Mouse (Mus musculus): ENCODE measurements around the gene H3f3a. TPM values are rescaled to one million over a fixed set of nuclear protein-coding genes. Genes with fewer than 3 reads are reported as not detected.

H3f3a gene
- polyA plus RNA-seq, 1 experiment = 361 TPM

DNA sequence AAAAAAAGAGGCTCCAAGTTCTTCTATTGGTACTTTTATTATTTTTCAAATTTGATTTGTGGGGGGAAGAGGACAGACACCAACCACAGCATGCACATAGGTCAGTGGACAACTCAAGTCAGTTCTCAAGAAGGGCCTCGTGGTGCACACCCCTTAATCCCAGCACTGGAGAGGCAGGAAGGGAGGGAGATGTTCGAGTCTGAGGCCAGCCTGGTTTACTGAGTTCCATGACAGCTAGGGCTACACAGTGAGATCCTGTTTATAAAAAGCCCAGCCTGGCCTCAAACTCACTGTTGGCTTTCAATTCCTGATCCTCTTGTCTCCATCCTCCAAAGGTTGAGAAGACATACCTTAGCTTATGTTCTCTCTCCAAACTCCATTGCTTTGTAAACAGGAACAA, 12.9 kb downstream of the H3f3a start:
- Histone ChIP-seq H3K4me1 (ENCODE audit: control insufficient read depth, insufficient read depth, insufficient read length) (no peaks in the 10 kb centered on the region), H3K36me3 (ENCODE audit: control insufficient read depth, insufficient read depth, low read length) (peaks cover 37% of the 10 kb centered on the region), H3K27ac (ENCODE audit: insufficient read depth, low read length) (no peak overlapping the region), H3K27me3 (ENCODE audit: control insufficient read depth, insufficient read depth, low read length) (no peaks in the 10 kb centered on the region), H3K4me3 (ENCODE audit: extremely low read depth, insufficient read depth, insufficient read length) (no peak overlapping the region)
- TF ChIP-seq POLR2A (IDR thresholded peaks at IDR 0.05; ENCODE audit: low read depth, low read length) = no peak
- no peak for TF ChIP-seq CTCF (IDR thresholded peaks at IDR 0.05; ENCODE audit: extremely low read depth, insufficient read depth, insufficient read length, insufficient replicate concordance)
- DNase-seq (ENCODE audit: low read depth in 1 of 2, low spot score in 2 of 2) = no peak
- WGBS = 64% methylated on average over 2 of the region's 2 CpGs

DNA sequence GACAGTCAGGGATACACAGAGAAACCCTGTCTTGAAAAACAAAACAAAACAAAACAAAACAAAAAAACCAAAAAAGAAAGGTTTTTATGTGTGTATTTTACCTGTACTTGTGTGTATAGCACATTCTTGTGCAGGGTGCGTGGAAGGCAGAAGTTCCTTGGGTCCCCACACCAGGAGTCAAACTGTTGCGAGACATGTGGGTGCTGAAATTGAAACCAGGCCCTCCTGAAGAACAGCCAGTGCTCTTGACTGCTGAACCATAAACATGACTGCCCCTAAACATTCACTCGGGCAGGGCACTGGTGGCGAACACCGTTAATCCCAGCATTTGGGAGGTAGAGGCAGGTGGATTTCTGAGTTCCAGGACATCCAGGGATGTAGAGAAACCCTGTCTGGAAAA, 13.7 kb downstream of the H3f3a start:
- 92% methylated on average over 5 of the region's 5 CpGs for WGBS
- TF ChIP-seq POLR2A (IDR thresholded peaks at IDR 0.05; ENCODE audit: low read depth, low read length) (no peak), CTCF (IDR thresholded peaks at IDR 0.05; ENCODE audit: extremely low read depth, insufficient read depth, insufficient read length, insufficient replicate concordance) (no peak)
- DNase-seq (ENCODE audit: low read depth in 1 of 2, low spot score in 2 of 2) = no peak
- Histone ChIP-seq H3K36me3 (ENCODE audit: control insufficient read depth, insufficient read depth, low read length) (peaks cover 30% of the 10 kb centered on the region), H3K27ac (ENCODE audit: insufficient read depth, low read length) (no peak overlapping the region), H3K27me3 (ENCODE audit: control insufficient read depth, insufficient read depth, low read length) (no peaks in the 10 kb centered on the region), H3K4me3 (ENCODE audit: extremely low read depth, insufficient read depth, insufficient read length) (no peak overlapping the region), H3K4me1 (ENCODE audit: control insufficient read depth, insufficient read depth, insufficient read length) (no peaks in the 10 kb centered on the region)

DNA sequence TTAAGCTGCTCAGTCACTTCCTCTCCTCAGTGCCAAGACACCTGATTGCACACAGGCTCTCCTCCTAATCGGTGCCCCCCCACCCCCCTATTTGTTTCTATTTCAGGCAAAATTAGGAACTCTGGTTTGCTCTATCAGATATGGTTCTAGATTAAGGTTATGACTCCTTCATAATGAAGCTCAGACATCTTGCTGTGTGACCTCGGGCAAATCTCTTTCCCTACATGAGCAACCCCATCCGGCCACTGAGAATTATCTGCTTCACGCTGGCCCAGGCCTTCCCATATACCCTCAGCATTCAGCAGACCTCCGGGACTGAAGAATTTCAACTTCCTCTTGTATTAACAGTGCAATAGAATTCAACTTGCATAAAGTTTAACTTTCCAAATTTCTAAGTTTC, 14.5 kb downstream of the H3f3a start:
- DNase-seq (ENCODE audit: low read depth in 1 of 2, low spot score in 2 of 2) = no peak
- Histone ChIP-seq H3K27me3 (ENCODE audit: control insufficient read depth, insufficient read depth, low read length) (no peaks in the 10 kb centered on the region), H3K4me3 (ENCODE audit: extremely low read depth, insufficient read depth, insufficient read length) (no peak overlapping the region), H3K27ac (ENCODE audit: insufficient read depth, low read length) (no peak overlapping the region), H3K36me3 (ENCODE audit: control insufficient read depth, insufficient read depth, low read length) (peaks cover 23% of the 10 kb centered on the region), H3K4me1 (ENCODE audit: control insufficient read depth, insufficient read depth, insufficient read length) (0 out of 2 replicates have a peak, but pooled peaks cover 1% of the 10 kb centered on the region)
- TF ChIP-seq POLR2A (IDR thresholded peaks at IDR 0.05; ENCODE audit: low read depth, low read length) (no peak), CTCF (IDR thresholded peaks at IDR 0.05; ENCODE audit: extremely low read depth, insufficient read depth, insufficient read length, insufficient replicate concordance) (no peak)
- WGBS = 34% methylated on average over 5 of the region's 5 CpGs

- Histone ChIP-seq H3K4me1 (ENCODE audit: control insufficient read depth, insufficient read depth, insufficient read length) (peaks cover 6% of the 10 kb centered on the region; the same call in 1 of the 2 replicates), H3K27me3 (ENCODE audit: control insufficient read depth, insufficient read depth, low read length) (no peaks in the 10 kb centered on the region), H3K4me3 (ENCODE audit: extremely low read depth, insufficient read depth, insufficient read length) (no peak overlapping the region), H3K36me3 (ENCODE audit: control insufficient read depth, insufficient read depth, low read length) (peaks cover 17% of the 10 kb centered on the region), H3K27ac (ENCODE audit: insufficient read depth, low read length) (no peak overlapping the region)
- no peak for TF ChIP-seq CTCF (IDR thresholded peaks at IDR 0.05; ENCODE audit: extremely low read depth, insufficient read depth, insufficient read length, insufficient replicate concordance)
- no peak for TF ChIP-seq POLR2A (IDR thresholded peaks at IDR 0.05; ENCODE audit: low read depth, low read length)
- DNase-seq (ENCODE audit: low read depth in 1 of 2, low spot score in 2 of 2) = no peak
- WGBS = 90% methylated on average over 5 of the region's 5 CpGs
Measured at GRCm38 (mm10) chr1:180798660-180799059, 15.1 kb downstream of the H3f3a start.

GRCm38 (mm10) chr1:180794170-180794569, 19.6 kb downstream of the H3f3a start:
- 17% methylated on average over 21 of the region's 21 CpGs for WGBS
- TF ChIP-seq CTCF (IDR thresholded peaks at IDR 0.05; ENCODE audit: extremely low read depth, insufficient read depth, insufficient read length, insufficient replicate concordance) = no peak
- TF ChIP-seq POLR2A (IDR thresholded peaks at IDR 0.05; ENCODE audit: low read depth, low read length) = no peak
- no peak overlapping the region for H3K27ac ChIP-seq (ENCODE audit: insufficient read depth, low read length)
- peaks cover 7% of the 10 kb centered on the region; the same call in 1 of the 2 replicates for H3K4me1 ChIP-seq (ENCODE audit: control insufficient read depth, insufficient read depth, insufficient read length)
- no peaks in the 10 kb centered on the region for H3K36me3 ChIP-seq (ENCODE audit: control insufficient read depth, insufficient read depth, low read length)
- no peak overlapping the region; the same call in 1 of the 2 replicates for H3K4me3 ChIP-seq (ENCODE audit: extremely low read depth, insufficient read depth, insufficient read length)
- no peak for DNase-seq (ENCODE audit: low read depth in 1 of 2, low spot score in 2 of 2)
- H3K27me3 ChIP-seq (ENCODE audit: control insufficient read depth, insufficient read depth, low read length) = no peaks in the 10 kb centered on the region

GRCm38 (mm10) chr1:180793445-180794117, 20.2 kb downstream of the H3f3a start:
- WGBS = 16% methylated on average over 18 of the region's 18 CpGs
- Histone ChIP-seq H3K36me3 (ENCODE audit: control insufficient read depth, insufficient read depth, low read length) (no peaks in the 10 kb centered on the region), H3K27me3 (ENCODE audit: control insufficient read depth, insufficient read depth, low read length) (no peaks in the 10 kb centered on the region), H3K4me1 (ENCODE audit: control insufficient read depth, insufficient read depth, insufficient read length) (peaks cover 7% of the 10 kb centered on the region; the same call in 1 of the 2 replicates), H3K27ac (ENCODE audit: insufficient read depth, low read length) (no peak overlapping the region), H3K4me3 (ENCODE audit: extremely low read depth, insufficient read depth, insufficient read length) (no peak overlapping the region)
- no peak for DNase-seq (ENCODE audit: low read depth in 1 of 2, low spot score in 2 of 2)
- TF ChIP-seq CTCF (IDR thresholded peaks at IDR 0.05; ENCODE audit: extremely low read depth, insufficient read depth, insufficient read length, insufficient replicate concordance) (no peak), POLR2A (IDR thresholded peaks at IDR 0.05; ENCODE audit: low read depth, low read length) (no peak)

- DNase-seq (ENCODE audit: low read depth in 1 of 2, low spot score in 2 of 2) = no peak
- Histone ChIP-seq H3K27ac (ENCODE audit: insufficient read depth, low read length) (no peak overlapping the region), H3K36me3 (ENCODE audit: control insufficient read depth, insufficient read depth, low read length) (no peaks in the 10 kb centered on the region), H3K4me1 (ENCODE audit: control insufficient read depth, insufficient read depth, insufficient read length) (peaks cover 7% of the 10 kb centered on the region; the same call in 1 of the 2 replicates), H3K4me3 (ENCODE audit: extremely low read depth, insufficient read depth, insufficient read length) (no peak overlapping the region), H3K27me3 (ENCODE audit: control insufficient read depth, insufficient read depth, low read length) (no peaks in the 10 kb centered on the region)
- no peak for TF ChIP-seq POLR2A (IDR thresholded peaks at IDR 0.05; ENCODE audit: low read depth, low read length)
- 81% methylated on average over 4 of the region's 4 CpGs for WGBS
Measured at GRCm38 (mm10) chr1:180792814-180793213, 20.9 kb downstream of the H3f3a start.

Data from spleen, adult 2 months (tissue).